Mouse (Mus musculus) CH12.LX (cell line): ENCODE data around the gene A730015C16Rik.

Experiments used
- CTCF ChIP-seq, 2 experiments: IDR thresholded peaks in 1 of 2; conservative IDR thresholded peaks in 1 of 2; 2 replicates each; pipeline ENCODE4 v1.5.1; 2011 to 2012; ENCODE audit warnings: low read depth in 2 of 2, low read length in 2 of 2, improper control_type of control experiment in 1 of 2, inconsistent platforms in 1 of 2, mild to moderate bottlenecking in 1 of 2, moderate library complexity in 1 of 2
- GABPA ChIP-seq: IDR thresholded peaks from 2 replicates; pipeline ENCODE4 v1.6.1; 2012; ENCODE audit warnings: low read depth, low read length, improper control_type of control experiment, inconsistent platforms; ENCODE audit not compliant: insufficient replicate concordance
- POLR2A ChIP-seq: IDR thresholded peaks from 2 replicates; pipeline ENCODE4 v1.6.1; 2011; ENCODE audit warnings: low read depth, mild to moderate bottlenecking, improper control_type of control experiment, low read length
- SMC3 ChIP-seq: IDR thresholded peaks from 2 replicates; pipeline ENCODE4 v1.6.1; 2011; ENCODE audit warnings: low read depth, low read length, improper control_type of control experiment
- TBP ChIP-seq: conservative IDR thresholded peaks from 2 replicates; pipeline ENCODE4 v1.6.1; 2011; ENCODE audit warnings: low read depth, low read length, improper control_type of control experiment
- ZNF384 ChIP-seq: IDR thresholded peaks from 2 replicates; pipeline ENCODE4 v1.6.1; 2012; ENCODE audit warnings: low read depth, low read length, improper control_type of control experiment, inconsistent platforms

DNA sequence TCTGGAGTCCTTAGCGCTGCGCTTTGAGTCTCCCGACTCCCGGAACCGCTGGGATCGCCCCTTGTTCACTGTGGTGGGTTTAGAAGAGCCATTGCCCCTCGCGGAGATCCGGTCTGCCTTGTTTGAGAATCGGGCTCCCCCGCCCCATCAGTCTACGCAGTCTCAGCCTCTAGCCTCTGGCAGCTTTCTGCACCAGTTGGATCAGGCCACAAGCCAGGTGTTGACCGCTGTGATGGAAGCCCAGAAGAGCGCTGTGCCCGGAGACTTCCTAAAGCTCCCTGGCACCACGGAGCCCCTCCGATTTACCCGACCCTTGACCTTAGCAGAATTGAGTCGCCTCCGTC lies at the start of gene A730015C16Rik:
- TF ChIP-seq CTCF (conservative IDR thresholded peaks at IDR 0.05 in 1 of 2, IDR thresholded peaks at IDR 0.05 in 1 of 2; ENCODE audit: low read depth in 2 of 2, low read length in 2 of 2) (no peak), TBP (no peak), POLR2A (no peak), SMC3 (no peak), ZNF384 (no peak), GABPA (no peak)
